Mouse (Mus musculus): Measurements from ENCODE around the gene Fbxw9. TPM values are rescaled to one million over a fixed set of nuclear protein-coding genes. Genes with fewer than 3 reads are reported as not detected.

Gene Fbxw9
- 30.1 and 32.3 TPM in 2 replicates for polyA plus RNA-seq (2015; fragmentation: Nextera tagmentation; extraction: Ambion mirVana)

DNA sequence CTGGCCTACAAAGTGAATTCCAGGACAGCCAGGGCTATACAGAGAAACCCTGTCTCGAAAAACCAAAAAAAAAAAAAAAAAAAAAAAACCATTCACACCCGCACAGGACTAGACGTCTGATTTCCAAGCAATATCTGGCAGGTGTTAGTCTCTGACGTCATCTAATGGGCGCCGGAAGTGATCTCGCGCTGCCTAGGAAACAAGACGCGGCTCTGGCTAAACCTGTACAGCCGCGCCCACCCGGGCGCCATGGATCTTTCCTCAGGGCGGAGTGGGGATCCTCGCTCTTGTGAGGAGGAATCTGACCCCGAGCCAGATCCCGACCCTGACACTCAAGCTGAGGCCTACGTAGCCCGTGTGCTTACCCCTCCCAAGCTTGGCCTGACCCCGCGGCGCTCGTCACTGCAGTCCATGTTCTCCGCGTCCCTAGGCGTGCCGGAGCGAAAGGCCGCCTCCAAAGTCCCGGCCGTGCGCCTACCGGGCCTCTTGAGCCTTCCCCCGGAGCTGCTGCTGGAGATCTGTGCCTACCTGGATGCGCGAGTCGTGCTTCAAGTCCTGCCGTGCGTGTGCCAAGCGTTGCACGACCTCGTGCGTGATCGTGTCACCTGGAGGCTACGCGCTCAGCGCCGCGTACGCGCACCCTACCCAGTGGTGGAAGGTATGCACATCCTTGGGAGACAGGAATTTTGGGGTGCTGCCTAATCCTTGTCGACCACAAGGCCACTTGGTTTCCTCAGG, at the start of gene Fbxw9:
Fbxw9 (plus strand) TSS at position 177 of the 738 bp plus-strand sequence.
- H3K27ac ChIP-seq, result peak within 1 kb of the TSS; percentile 51
- H3K9ac ChIP-seq, result peak within 1 kb of the TSS; percentile 47
- no peaks in the 10 kb centered on the region for H3K9me3 ChIP-seq
- H3K4me3 ChIP-seq, result peak within 1 kb of the TSS; percentile 65
- peaks cover 13% of the 10 kb centered on the region for H3K4me1 ChIP-seq
- WGBS, result under 1% methylated on average over 52 of the region's 53 CpGs
- peaks cover 30% of the 10 kb centered on the region for H3K36me3 ChIP-seq
- no peaks in the 10 kb centered on the region for H3K27me3 ChIP-seq
- peak within 1 kb of the TSS; percentile 86 for H3K4me2 ChIP-seq
- peak; percentile 84 for ATAC-seq (ENCODE audit: insufficient number of reproducible peaks, low FRiP score, low TSS enrichment, low read depth)

DNA sequence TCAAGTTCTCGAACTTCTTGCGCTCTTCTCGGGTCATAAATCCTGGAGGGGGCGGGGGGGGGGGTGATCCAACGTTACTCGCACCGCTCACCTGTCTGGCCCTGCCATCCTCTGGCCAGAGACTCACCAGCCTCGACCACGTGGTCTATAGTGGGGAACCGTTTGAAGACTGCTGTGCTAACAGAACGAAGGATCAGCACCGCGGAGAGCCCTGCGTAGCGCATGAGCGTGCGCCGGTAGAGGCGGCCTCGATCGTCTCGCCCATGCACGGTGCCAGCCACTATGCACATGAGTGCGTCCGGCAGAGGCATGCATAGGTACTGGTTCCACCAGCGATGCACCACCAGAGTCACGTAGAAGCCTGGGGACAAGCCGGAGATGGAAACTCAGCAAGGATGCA, 48.6 kb upstream of the Fbxw9 start:
- ATAC-seq (ENCODE audit: insufficient number of reproducible peaks, low FRiP score, low TSS enrichment, low read depth), result no peak
- H3K27me3 ChIP-seq, result peaks cover 70% of the 10 kb centered on the region
- 14% methylated on average over 28 of the region's 28 CpGs for WGBS

DNA sequence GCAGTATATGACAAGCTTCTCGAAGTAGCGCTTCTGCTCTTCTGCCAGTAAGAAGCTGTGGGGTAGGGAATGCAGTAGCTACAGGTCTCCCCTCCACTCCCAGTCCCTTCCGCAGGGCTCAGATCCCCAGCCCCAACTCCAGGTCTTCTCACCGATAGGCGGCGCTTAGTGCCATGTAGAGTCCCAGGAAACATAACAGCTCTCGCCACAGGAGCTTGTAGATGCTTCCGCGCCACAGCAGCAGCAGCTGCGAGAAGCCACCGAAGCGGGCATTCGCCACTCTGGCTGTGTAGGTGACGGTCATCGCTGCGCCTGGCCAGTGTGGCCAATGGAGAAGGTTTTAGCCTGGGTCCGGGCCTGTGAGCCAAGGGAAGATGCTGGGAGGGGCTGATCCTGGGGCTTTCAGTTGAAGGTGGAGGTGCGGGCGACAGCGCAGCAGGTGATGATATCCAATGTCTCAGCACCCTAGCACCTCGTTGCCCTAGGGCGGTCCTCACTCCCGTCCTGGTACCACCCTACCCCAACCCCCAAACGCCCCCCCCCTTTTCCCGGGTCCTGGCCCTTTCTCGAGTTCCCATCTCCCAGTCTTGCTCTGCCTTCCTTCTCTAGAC, 46.5 kb upstream of the Fbxw9 start:
- Histone ChIP-seq H3K9ac (no peak overlapping the region), H3K36me3 (peaks cover 8% of the 10 kb centered on the region), H3K9me3 (no peaks in the 10 kb centered on the region), H3K27me3 (peaks cover 54% of the 10 kb centered on the region), H3K4me3 (peak overlapping the region; percentile 30), H3K4me1 (peaks cover 5% of the 10 kb centered on the region), H3K4me2 (peak overlapping the region; percentile 54), H3K27ac (no peak overlapping the region)
- 4% methylated on average over 26 of the region's 26 CpGs for WGBS
- ATAC-seq (ENCODE audit: insufficient number of reproducible peaks, low FRiP score, low TSS enrichment, low read depth), result peak; percentile 41; the same call in 1 of the 2 replicates

More for the DNA sequence above, 48.6 kb upstream of the Fbxw9 start:
- Histone ChIP-seq H3K4me2 (no peak overlapping the region), H3K36me3 (no peaks in the 10 kb centered on the region), H3K9me3 (no peaks in the 10 kb centered on the region), H3K9ac (no peak overlapping the region), H3K4me3 (no peak overlapping the region), H3K27ac (no peak overlapping the region), H3K4me1 (peaks cover 9% of the 10 kb centered on the region)

DNA sequence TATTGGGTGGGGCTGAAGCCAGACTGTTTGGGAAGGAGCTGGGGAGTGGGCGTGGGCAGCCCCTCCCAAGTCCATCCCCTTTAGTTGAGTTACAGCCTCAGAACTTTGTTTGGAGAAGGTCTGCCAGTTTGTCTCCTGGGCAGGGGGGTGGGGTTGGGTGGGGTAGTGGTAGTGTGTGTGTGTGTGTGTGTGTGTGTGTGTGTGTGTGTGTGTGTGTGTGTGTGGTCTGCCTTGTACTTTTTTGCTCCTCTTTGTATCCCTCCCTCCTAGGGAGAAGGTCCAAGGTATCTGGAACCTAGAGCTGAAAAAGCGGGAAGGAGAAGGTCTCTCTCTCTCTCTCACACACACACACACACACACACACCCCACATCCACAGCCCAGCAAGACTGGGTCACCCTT, 45.4 kb upstream of the Fbxw9 start, which contains the start of gene Best2:
Best2 (minus strand) TSS at position 101 of the 400 bp plus-strand sequence.
- H3K4me3 ChIP-seq, result peak within 1 kb of the TSS; percentile 30
- no peak within 1 kb of the TSS for H3K27ac ChIP-seq
- peaks cover 5% of the 10 kb centered on the region for H3K4me1 ChIP-seq
- H3K36me3 ChIP-seq, result peaks cover 19% of the 10 kb centered on the region
- peaks cover 43% of the 10 kb centered on the region for H3K27me3 ChIP-seq
- H3K9me3 ChIP-seq, result no peaks in the 10 kb centered on the region
- ATAC-seq (ENCODE audit: insufficient number of reproducible peaks, low FRiP score, low TSS enrichment, low read depth), result no peak
- H3K4me2 ChIP-seq, result peak within 1 kb of the TSS; percentile 54
- no peak within 1 kb of the TSS for H3K9ac ChIP-seq
- 68% methylated on average over 2 of the region's 2 CpGs for WGBS

DNA sequence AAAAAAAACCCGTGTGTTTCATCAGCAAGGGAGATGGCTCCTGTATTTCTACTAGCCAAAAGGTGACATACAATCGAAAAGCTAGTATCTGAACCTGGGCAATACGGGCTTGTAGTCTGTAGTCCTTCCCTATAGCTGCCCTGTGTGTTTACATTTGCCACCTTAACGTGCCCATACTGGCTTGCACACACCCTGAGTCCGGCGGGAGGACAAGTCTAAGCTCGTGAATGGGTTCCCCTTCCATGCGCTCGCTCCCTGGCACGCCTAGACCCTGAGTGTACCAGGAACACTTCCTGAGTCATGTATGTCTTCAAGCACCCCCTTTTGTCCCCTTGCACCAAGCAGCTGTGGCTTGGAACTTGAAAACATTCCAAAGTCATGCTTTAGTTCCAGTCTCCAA, 43.1 kb upstream of the Fbxw9 start:
- Histone ChIP-seq H3K9ac (no peak overlapping the region), H3K4me1 (peaks cover 5% of the 10 kb centered on the region), H3K4me3 (no peak overlapping the region), H3K4me2 (no peak overlapping the region), H3K27me3 (peaks cover 27% of the 10 kb centered on the region), H3K9me3 (no peaks in the 10 kb centered on the region), H3K36me3 (peaks cover 40% of the 10 kb centered on the region), H3K27ac (no peak overlapping the region)
- no peak for ATAC-seq (ENCODE audit: insufficient number of reproducible peaks, low FRiP score, low TSS enrichment, low read depth)
- WGBS, result 67% methylated on average over 10 of the region's 10 CpGs

DNA sequence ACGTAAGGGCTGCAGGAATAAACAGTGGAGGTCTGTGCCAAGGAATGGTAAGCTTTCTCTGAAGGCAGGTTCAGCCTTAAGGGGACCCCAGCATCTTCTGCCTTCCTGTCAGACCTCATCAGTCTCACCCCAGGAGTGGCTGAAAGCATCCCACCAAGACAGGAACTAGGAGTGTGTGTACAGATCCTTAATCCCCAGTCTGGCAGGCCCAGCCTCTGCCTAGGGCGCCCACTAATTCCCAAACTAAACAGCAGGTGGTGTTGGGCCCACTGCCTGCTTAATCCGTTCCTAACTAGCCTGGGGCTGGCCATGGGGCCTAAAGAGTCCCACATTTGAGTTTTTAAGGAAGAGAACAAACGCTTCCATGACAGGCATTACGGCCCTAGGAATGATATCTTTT, 42.6 kb upstream of the Fbxw9 start:
- Histone ChIP-seq H3K27me3 (peaks cover 25% of the 10 kb centered on the region), H3K9me3 (no peaks in the 10 kb centered on the region), H3K4me3 (no peak overlapping the region), H3K36me3 (peaks cover 45% of the 10 kb centered on the region), H3K4me2 (no peak overlapping the region), H3K4me1 (peaks cover 5% of the 10 kb centered on the region), H3K27ac (no peak overlapping the region), H3K9ac (no peak overlapping the region)
- no peak for ATAC-seq (ENCODE audit: insufficient number of reproducible peaks, low FRiP score, low TSS enrichment, low read depth)
- 38% methylated on average over 5 of the region's 5 CpGs for WGBS

DNA sequence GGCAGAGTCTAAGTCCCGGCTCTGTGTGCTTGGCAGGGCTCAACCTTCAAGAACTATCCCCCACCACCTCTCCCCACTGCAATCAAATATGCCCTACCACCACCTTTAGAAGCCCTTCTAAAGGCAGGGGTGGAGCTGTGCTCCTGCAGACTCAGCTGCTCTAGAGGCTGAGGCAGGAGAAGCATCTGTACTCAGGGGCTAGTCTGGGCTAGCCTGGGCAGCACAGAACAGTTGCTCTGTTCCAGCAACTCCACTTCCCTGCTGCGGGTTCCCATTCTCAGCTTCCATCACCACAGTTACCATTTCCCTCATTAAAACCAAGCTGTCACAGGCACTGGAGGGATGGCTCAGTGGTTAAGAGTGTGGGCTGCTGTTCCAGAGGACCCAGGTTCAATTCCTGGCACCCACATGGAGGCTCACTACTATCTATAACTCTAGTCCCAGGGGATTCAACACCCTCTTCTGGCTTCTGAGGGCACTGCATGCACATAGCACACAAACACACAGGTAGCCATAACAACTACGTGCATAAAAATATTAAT, 38.3 kb upstream of the Fbxw9 start:
- peaks cover 22% of the 10 kb centered on the region for H3K4me1 ChIP-seq
- H3K27ac ChIP-seq, result no peak overlapping the region
- no peak overlapping the region for H3K4me2 ChIP-seq
- no peak overlapping the region for H3K9ac ChIP-seq
- H3K36me3 ChIP-seq, result peaks cover 64% of the 10 kb centered on the region
- ATAC-seq (ENCODE audit: insufficient number of reproducible peaks, low FRiP score, low TSS enrichment, low read depth), result no peak
- H3K9me3 ChIP-seq, result no peaks in the 10 kb centered on the region
- no peaks in the 10 kb centered on the region for H3K27me3 ChIP-seq
- 93% methylated on average over 3 of the region's 3 CpGs for WGBS
- no peak overlapping the region for H3K4me3 ChIP-seq

DNA sequence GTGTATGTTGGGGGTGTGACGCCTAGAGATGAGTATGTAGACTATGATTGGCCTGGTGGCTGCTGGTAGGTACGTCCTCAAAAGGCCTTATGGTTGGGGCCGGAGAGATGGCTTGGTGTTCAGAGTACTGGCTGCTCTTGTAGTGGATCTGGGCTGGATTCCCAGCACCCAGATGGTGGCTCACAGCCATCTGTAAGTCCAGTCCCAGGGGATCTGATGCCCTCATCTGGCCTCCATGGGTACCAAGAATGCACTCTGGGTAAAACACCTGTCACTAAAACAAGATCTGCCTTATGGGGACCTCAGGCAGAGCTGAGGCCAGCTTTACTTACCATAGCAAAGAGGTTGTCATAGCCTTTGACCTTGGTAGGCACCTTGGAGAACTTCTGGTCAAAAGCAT, 36.0 kb upstream of the Fbxw9 start:
- Histone ChIP-seq H3K36me3 (peaks cover 51% of the 10 kb centered on the region), H3K4me3 (peak overlapping the region; percentile 84), H3K27me3 (no peaks in the 10 kb centered on the region), H3K9ac (no peak overlapping the region), H3K4me2 (peak overlapping the region; percentile 88), H3K27ac (no peak overlapping the region), H3K4me1 (peaks cover 32% of the 10 kb centered on the region), H3K9me3 (no peaks in the 10 kb centered on the region)
- ATAC-seq (ENCODE audit: insufficient number of reproducible peaks, low FRiP score, low TSS enrichment, low read depth), result no peak
- 89% methylated on average over 3 of the region's 3 CpGs for WGBS

DNA sequence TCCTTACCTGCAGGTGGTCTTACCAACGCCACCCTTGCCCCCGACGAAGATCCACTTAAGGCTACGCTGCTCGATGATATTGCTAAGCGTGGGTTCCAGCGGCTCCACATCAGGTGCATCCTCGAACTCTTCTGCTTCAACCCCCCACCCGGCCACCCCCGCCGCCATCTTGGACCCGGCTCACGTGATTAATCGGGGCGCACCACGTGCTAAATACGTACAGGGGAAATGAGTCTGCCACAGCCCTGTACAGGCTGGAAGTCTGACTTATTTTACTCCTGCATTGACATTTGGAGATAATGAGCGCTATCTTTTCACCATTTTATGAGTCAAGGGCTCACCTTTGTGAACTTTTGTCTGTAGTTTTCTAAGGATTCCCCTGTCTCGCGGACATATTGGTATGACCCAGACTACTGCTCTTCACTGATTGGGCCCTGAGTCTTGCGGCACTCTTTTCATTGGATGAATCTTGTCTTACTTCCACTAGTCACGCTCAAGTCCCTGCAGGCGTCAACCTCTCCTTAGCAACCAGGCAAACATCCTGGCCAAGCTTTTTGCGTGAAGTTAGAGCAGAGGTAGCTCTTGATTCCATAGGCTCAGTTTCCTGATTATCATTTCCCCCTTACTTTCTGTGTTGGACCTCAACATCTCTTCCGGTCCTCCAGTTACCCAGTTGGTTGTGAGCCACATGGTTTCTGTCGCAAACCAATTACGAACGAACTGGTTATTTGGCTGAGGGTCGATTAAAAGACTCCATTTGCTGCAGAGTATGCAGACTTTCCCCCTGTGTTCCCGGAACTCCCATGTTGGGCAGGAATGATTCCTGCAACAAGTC, 34.5 kb upstream of the Fbxw9 start, which contains the start of gene Asna1:
Asna1 (minus strand) TSS at position 184 of the 835 bp plus-strand sequence.
- no peaks in the 10 kb centered on the region for H3K9me3 ChIP-seq
- H3K27ac ChIP-seq, result peak within 1 kb of the TSS; percentile 92
- H3K4me1 ChIP-seq, result peaks cover 38% of the 10 kb centered on the region
- H3K9ac ChIP-seq, result peak within 1 kb of the TSS; percentile 71
- ATAC-seq (ENCODE audit: insufficient number of reproducible peaks, low FRiP score, low TSS enrichment, low read depth), result peak; percentile 87
- H3K4me3 ChIP-seq, result peak within 1 kb of the TSS; percentile 84
- 4% methylated on average over 30 of the region's 30 CpGs for WGBS
- H3K36me3 ChIP-seq, result peaks cover 51% of the 10 kb centered on the region
- no peaks in the 10 kb centered on the region for H3K27me3 ChIP-seq
- H3K4me2 ChIP-seq, result peak within 1 kb of the TSS; percentile 88

DNA sequence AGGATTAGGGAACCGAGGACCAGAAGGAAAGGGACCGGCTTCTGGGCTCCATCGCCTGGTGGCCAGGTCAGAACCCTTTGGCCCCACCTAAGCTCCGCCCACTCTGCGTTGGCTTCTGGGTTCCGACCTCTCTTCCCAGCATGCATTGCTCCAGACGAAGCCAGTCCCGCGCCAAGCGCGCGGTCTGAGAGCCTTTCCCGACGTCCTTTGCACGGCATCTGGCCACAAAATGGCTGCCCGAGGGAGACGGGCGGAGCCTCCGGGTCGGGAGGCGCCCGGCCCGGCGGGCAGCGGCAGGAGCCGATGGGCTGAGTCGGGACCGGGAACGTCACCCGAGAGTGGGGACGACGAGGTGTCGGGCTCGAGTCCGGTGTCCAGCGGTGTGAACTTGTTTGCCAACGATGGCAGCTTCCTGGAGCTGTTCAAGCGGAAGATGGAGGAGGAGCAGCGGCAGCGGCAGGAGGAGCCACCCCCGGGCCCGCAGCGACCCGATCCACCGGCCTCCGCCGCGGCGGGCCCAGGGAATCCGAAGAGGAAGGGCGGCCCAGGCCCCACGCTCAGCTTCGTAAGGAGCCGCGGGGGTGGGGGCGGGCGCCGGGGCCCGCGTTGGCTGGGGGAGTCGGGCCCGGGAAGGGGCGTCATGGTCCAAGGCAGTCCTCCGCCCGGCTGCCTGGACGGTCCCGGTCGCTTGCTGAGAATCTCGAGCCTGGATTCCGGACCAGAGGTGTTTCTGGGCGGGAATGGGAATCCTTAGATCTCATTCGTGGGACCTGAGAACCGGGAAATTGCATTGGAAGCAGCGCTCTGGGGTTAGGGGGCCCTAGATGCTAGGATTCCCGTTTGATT, 33.0 kb upstream of the Fbxw9 start, which contains the start of gene Trir:
Trir (plus strand) TSS at position 154 of the 846 bp plus-strand sequence.
- Histone ChIP-seq H3K36me3 (peaks cover 50% of the 10 kb centered on the region), H3K27me3 (no peaks in the 10 kb centered on the region)
- WGBS, result under 1% methylated on average over 62 of the region's 75 CpGs

DNA sequence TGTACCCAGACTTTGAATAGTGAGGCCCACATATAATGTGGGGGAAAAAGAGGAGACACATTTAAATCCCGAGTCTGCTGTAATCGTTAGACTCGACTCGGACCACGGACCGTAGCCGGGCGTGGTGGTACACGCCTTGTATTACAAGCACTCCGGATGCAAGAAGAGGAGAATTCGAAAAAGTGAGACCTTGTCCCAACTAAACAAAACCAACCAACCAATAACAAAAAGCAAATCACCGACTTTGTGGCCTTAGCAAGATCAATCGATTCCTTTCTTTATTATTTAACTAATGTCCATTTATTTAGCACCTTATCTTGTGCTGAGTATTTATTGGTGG, 32.4 kb upstream of the Fbxw9 start:
- H3K4me2 ChIP-seq, result peak overlapping the region; percentile 88
- peak overlapping the region; percentile 92 for H3K27ac ChIP-seq
- H3K4me1 ChIP-seq, result peaks cover 38% of the 10 kb centered on the region
- 1% methylated on average over 13 of the region's 13 CpGs for WGBS
- H3K36me3 ChIP-seq, result peaks cover 50% of the 10 kb centered on the region
- ATAC-seq (ENCODE audit: insufficient number of reproducible peaks, low FRiP score, low TSS enrichment, low read depth), result no peak
- H3K4me3 ChIP-seq, result peak overlapping the region; percentile 84
- no peaks in the 10 kb centered on the region for H3K9me3 ChIP-seq
- no peaks in the 10 kb centered on the region for H3K27me3 ChIP-seq
- H3K9ac ChIP-seq, result peak overlapping the region; percentile 97

More for the DNA sequence above, 33.0 kb upstream of the Fbxw9 start, which contains the start of gene Trir:
- Histone ChIP-seq H3K27ac (peak within 1 kb of the TSS; percentile 92), H3K4me1 (peaks cover 38% of the 10 kb centered on the region), H3K4me3 (peak within 1 kb of the TSS; percentile 84), H3K9ac (peak within 1 kb of the TSS; percentile 97), H3K4me2 (peak within 1 kb of the TSS; percentile 88), H3K9me3 (no peaks in the 10 kb centered on the region)
- ATAC-seq (ENCODE audit: insufficient number of reproducible peaks, low FRiP score, low TSS enrichment, low read depth), result peak; percentile 79

All from limb, embryonic 15.5 days (tissue).